Mouse (Mus musculus) lung, postnatal 0 days (tissue): ENCODE results near the gene Zcchc14. TPM values are rescaled to one million over a fixed set of nuclear protein-coding genes. Genes with fewer than 3 reads are reported as not detected.

Experiments
- ATAC-seq: fragments of 200-750 bp; cut with Nextera tagmentation; 2 replicates; pipeline ENCODE4 v1.8.0; 2017; ENCODE audit warnings: moderate library complexity
- DNase-seq: peaks from one replicate; pipeline ENCODE4 v3.0.0-alpha.2; 2016; ENCODE audit warnings: low spot score
- H3K27ac ChIP-seq: fragments of 300-500 bp; sonication (generic); 2 replicates; pipeline ENCODE4 v1.5.1; 2014; ENCODE audit warnings: antibody characterized with exemption, mild to moderate bottlenecking, low read length, mixed read lengths
- H3K27me3 ChIP-seq: fragments of 300-500 bp; sonication (generic); replicated peaks from 2 replicates; pipeline ENCODE4 v1.6.1; 2014; ENCODE audit warnings: low read length, mixed read lengths; ENCODE audit not compliant: insufficient read depth
- H3K36me3 ChIP-seq: fragments of 300-500 bp; sonication (generic); 2 replicates; pipeline ENCODE4 v1.6.1; 2014; ENCODE audit warnings: low read length, mixed read lengths; ENCODE audit not compliant: insufficient read depth
- H3K4me1 ChIP-seq: fragments of 300-500 bp; sonication (generic); 2 replicates; pipeline ENCODE4 v1.6.1; 2014; ENCODE audit warnings: antibody characterized with exemption, low read depth, low read length, mixed read lengths; ENCODE audit not compliant: insufficient read depth
- H3K4me2 ChIP-seq: fragments of 300-500 bp; sonication (generic); replicated peaks from 2 replicates; pipeline ENCODE4 v1.6.1; 2014; ENCODE audit warnings: low read depth, mild to moderate bottlenecking, low read length, moderate library complexity, mixed read lengths
- H3K4me3 ChIP-seq: fragments of 300-500 bp; sonication (generic); 2 replicates; pipeline ENCODE4 v1.5.1; 2014; ENCODE audit warnings: low read depth, low read length
- H3K9ac ChIP-seq: fragments of 300-500 bp; sonication (generic); replicated peaks from 2 replicates; pipeline ENCODE4 v1.6.1; 2014; ENCODE audit warnings: low read depth, mild to moderate bottlenecking
- H3K9me3 ChIP-seq: fragments of 300-500 bp; sonication (generic); 2 replicates; pipeline ENCODE4 v1.6.1; 2016; ENCODE audit warnings: low read length, mixed read lengths
- CTCF ChIP-seq: IDR thresholded peaks from 2 replicates; pipeline ENCODE4 v1.5.1; 2016; ENCODE audit warnings: antibody characterized with exemption, mild to moderate bottlenecking
- EP300 ChIP-seq: IDR thresholded peaks from 2 replicates; pipeline ENCODE4 v1.6.1; 2016; ENCODE audit warnings: antibody characterized with exemption, mild to moderate bottlenecking, control low read depth
- WGBS: fragments of 180-500 bp; shearing (Covaris S2); extraction: QIAGEN DNeasy Blood & Tissue Kit; methylation state at CpG from one replicate; pipeline ENCODE4 v1.1.7; 2014; 5-methylcytosine and 5-hydroxymethylcytosine counted together
- polyA plus RNA-seq: library from polyadenylated mRNA; unstranded; fragments of >200 nt; fragmentation: Nextera tagmentation; extraction: Ambion mirVana; gene quantifications from 2 replicates; pipeline ENCODE4 v1.2.1, GENCODE M21; 2015

Zcchc14 gene
- polyA plus RNA-seq, 1 experiment from 2014 or later = 11.1 TPM

DNA sequence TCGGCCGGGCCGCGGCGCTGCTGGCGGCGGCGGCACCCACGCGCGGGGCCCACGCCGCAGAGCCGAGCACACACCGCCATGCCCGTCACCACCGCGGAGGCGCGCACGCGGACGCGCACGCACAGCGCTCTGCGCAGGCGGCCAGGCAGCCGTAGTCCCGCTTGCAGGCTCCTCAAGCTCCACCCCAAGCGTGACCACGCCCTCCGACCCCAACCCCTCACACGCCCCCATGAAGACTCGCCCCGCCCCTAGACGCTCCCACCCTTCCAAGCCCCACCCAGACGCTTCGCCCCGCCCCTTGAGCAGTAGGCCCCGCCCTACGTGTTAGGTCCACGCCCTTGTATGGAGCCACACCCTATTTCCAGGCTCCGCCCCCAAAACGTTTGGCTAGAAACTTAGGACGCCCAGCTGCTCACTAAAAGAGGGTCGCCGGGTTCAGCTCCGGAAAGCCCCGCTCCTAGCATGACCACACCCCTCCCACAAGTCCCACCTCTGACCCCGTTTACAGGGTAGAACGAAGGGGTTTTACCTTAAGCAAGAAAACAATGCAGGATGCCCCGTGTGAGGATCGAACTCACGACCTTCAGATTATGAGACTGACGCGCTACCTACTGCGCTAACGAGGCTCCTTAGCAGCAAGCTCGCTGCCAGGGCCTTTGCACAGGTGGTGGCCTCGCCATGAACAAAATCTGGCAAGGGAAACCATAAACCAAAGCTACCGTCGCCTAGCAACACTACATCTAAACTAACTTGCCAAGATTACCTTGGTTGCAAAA, 73.8 kb downstream of the Zcchc14 start, which contains the start of gene Fbxo31:
Fbxo31 (minus strand) TSS at position 131 of the 776 bp plus-strand sequence.
- TF ChIP-seq EP300 (no peak), CTCF (no peak)
- ATAC-seq = peak; percentile 91
- Histone ChIP-seq H3K4me1 (peaks cover 21% of the 10 kb centered on the region), H3K9me3 (no peaks in the 10 kb centered on the region), H3K27me3 (no peaks in the 10 kb centered on the region), H3K4me3 (peak within 1 kb of the TSS; percentile 82), H3K4me2 (peak within 1 kb of the TSS; percentile 95), H3K9ac (peak within 1 kb of the TSS; percentile 66), H3K36me3 (no peaks in the 10 kb centered on the region), H3K27ac (peak within 1 kb of the TSS; percentile 84)
- 2% methylated on average over 57 of the region's 63 CpGs for WGBS
- peak; percentile 96 for DNase-seq

DNA sequence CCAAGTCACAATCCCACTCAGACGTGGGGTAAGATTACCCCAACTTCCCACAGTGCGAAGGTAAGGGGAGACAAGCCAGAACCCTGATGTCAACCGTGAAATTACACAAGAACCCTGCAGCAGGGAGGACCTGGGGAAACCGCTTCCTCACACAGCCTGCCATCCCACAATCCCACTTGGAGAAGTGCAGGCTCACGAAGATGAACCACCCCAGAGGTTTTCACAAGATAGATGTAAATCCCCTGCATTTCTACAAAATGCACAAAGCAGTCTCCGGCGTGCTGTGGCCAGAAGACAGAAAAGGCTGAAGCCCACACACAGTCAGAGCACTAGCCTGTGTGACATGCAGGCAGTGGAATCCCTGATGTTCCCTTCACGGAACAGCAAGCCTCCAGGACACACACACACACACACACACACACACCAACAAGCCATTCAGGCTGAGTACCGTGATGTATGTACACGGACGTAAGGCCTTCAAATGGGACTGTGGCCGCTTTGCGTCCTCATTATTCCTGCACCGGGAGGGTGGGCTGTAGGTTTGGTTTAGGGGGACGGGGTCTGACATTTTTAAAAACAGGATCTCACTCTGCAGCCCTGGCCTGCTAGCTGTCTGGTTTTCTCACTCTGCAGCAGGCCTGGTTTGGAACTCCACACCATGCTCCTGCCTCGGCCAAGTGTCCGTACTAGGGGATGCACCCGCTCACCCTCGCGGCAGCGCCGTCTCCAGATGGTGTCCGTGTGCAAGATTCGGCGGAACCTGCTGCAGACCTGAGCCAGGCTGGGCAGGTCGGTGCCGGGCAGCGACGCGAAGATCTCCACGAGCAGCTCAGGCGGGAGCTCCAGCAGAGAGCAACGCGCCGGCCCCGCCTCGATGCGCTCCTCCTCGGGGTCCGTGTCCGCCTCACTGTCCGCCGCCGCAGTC, 74.7 kb downstream of the Zcchc14 start:
- no peaks in the 10 kb centered on the region for H3K36me3 ChIP-seq
- peak overlapping the region; percentile 66 for H3K9ac ChIP-seq
- peak overlapping the region; percentile 62 for H3K27ac ChIP-seq
- peak overlapping the region; percentile 95 for H3K4me2 ChIP-seq
- 3% methylated on average over 44 of the region's 44 CpGs for WGBS
- peak; percentile 26 for DNase-seq
- ATAC-seq = no peak
- H3K4me1 ChIP-seq = peaks cover 24% of the 10 kb centered on the region
- H3K27me3 ChIP-seq = no peaks in the 10 kb centered on the region
- peak overlapping the region; percentile 82 for H3K4me3 ChIP-seq
- no peak for TF ChIP-seq CTCF
- no peak for TF ChIP-seq EP300
- H3K9me3 ChIP-seq = no peaks in the 10 kb centered on the region

DNA sequence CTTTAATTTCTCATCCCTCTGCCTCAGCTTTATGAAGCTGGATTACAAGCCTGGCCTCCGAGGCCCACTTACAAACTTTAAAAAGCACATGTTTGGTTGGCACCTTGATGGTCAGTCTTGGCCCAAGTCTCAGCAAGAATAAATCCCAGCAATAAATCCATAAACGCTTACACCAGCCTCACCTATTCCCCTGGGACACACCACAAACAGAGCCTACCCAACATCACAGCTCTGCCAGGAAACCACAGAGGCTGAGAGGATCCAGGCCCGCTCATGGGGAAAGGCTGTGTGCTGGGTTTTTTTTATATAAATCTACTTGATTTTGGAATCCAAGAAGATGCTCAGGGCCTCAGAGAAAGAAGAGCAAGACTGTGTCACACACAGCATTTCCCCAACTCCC, 77.0 kb downstream of the Zcchc14 start:
- Histone ChIP-seq H3K9ac (no peak overlapping the region), H3K27ac (no peak overlapping the region), H3K4me2 (no peak overlapping the region), H3K36me3 (no peaks in the 10 kb centered on the region), H3K9me3 (no peaks in the 10 kb centered on the region), H3K27me3 (no peaks in the 10 kb centered on the region), H3K4me1 (peaks cover 20% of the 10 kb centered on the region), H3K4me3 (no peak overlapping the region)
- ATAC-seq (no peak), DNase-seq (no peak)
- WGBS = 86% methylated on average over 3 of the region's 3 CpGs
- TF ChIP-seq EP300 (no peak), CTCF (no peak)

DNA sequence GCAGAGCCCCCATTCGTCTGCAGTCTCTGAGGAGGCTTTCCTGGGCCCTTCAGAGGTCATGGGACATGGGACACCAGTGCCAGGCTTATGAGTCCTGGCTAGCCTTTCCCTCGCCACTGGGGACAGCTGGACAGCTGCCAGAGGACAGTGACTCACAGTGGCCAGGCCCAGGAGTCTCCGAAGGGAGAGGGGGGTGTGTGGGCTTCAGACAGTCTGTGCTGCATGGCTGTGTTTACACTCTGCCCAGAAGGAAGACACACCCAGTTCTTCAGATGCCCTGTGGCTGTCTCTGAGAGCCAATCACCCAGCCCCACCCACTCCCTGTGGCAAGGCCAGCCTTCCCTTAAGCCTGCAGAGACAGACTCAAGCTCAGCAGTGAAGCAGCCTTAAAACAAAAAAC, 79.4 kb downstream of the Zcchc14 start:
- Histone ChIP-seq H3K4me1 (peaks cover 10% of the 10 kb centered on the region), H3K36me3 (no peaks in the 10 kb centered on the region), H3K27ac (no peak overlapping the region), H3K9ac (no peak overlapping the region), H3K27me3 (no peaks in the 10 kb centered on the region), H3K9me3 (no peaks in the 10 kb centered on the region), H3K4me3 (no peak overlapping the region), H3K4me2 (no peak overlapping the region)
- peak; percentile 89 for ATAC-seq
- peak; percentile 47 for TF ChIP-seq CTCF
- peak; percentile 65 for TF ChIP-seq EP300
- peak; percentile 90 for DNase-seq
- WGBS = 17% methylated on average over 3 of the region's 3 CpGs

DNA sequence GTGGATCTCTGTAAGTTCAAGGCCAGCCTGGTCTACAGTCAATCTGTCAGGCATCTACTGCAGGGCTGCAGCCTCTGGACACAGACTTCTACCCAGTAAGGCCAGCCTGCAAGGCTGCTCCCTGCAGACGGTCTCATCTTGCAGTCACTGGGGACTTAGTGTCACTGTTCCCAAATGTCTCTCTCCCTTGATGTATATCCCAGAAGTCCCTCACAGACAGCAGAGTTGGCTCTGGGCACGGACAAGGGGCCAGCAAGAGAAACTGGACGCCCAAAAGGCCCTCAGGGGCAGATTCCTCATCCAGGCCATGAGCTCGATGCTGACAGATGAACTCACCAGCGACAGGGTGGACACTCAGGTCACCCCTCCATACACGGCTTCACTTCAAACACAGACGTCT, 80.6 kb downstream of the Zcchc14 start:
- ATAC-seq (no peak), DNase-seq (no peak)
- no peaks in the 10 kb centered on the region for H3K27me3 ChIP-seq
- no peak overlapping the region for H3K4me2 ChIP-seq
- no peak overlapping the region for H3K4me3 ChIP-seq
- H3K4me1 ChIP-seq = peaks cover 4% of the 10 kb centered on the region; the same call in 1 of the 2 replicates
- H3K9ac ChIP-seq = no peak overlapping the region
- H3K27ac ChIP-seq = no peak overlapping the region
- TF ChIP-seq EP300 (no peak), CTCF (no peak)
- H3K9me3 ChIP-seq = no peaks in the 10 kb centered on the region
- 74% methylated on average over 7 of the region's 7 CpGs for WGBS
- no peaks in the 10 kb centered on the region for H3K36me3 ChIP-seq

DNA sequence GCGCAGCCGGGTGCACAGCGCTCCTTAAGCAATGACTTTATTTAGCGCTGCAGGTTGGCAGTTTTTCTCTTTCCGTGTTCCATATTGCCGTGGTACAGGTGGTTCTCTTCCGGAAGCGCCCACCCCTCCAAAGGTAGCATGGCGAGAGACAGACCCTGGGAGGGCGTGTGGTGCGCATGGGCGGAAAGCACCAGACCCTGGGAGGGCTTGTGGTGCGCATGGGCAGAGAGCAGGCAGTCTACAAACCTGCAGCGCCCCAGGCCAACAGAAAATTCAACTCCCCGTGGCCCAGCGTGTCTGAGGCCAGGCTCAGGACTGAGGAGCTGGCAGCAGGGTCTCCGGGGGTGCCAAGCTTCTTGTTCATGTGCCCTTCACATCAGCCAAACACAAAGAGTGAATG, 81.9 kb downstream of the Zcchc14 start:
- ATAC-seq (peak; percentile 11; the same call in 1 of the 2 replicates), DNase-seq (peak; percentile 36)
- peaks cover 4% of the 10 kb centered on the region; the same call in 1 of the 2 replicates for H3K4me1 ChIP-seq
- no peaks in the 10 kb centered on the region for H3K9me3 ChIP-seq
- no peaks in the 10 kb centered on the region for H3K27me3 ChIP-seq
- H3K4me2 ChIP-seq = peak overlapping the region; percentile 47
- TF ChIP-seq CTCF (no peak), EP300 (no peak)
- WGBS = 50% methylated on average over 17 of the region's 17 CpGs
- peak overlapping the region; percentile 5; the same call in 1 of the 2 replicates for H3K4me3 ChIP-seq
- no peaks in the 10 kb centered on the region for H3K36me3 ChIP-seq
- H3K9ac ChIP-seq = no peak overlapping the region
- H3K27ac ChIP-seq = peak overlapping the region; percentile 63
